In the genomic region with DNA sequence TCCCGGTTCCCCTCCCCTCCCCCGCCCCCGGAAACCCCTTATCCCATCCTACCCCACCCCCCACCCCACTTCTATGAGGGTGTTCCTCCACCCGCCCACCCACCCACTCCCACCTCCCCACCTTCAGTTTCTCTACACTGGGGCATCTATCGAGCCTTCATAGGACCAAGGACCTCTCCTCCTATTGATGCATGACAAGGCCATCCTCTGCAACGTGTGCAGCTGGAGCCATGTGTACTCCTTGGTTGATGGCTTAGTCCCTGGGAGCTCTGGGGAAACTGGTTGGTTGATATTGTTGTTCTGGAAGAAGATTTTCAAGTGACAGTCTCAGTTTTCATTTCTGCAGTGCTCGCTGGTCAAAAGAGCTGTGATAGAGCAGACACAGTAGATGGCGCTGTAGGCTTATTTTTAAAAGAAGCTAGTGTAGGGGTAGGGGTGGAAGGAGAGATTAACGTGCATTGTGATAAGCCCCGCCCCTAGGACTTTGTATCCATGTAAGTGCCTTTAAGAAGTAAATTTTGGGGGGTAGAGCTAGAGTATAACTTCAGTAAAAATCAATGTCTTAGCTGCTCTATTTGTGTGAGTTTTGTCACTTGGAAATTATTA, we compare ENCODE assay signal across 8 mouse cellular contexts.
A peak's percentile ranks its signal among the peaks of the same experiment; 100 is the strongest.
DNase-seq lines count a peak whose midpoint lies in the region; ATAC-seq lines count a peak whose summit lies in the region.

No protein-coding gene starts in this region.

- no peaks in the 10 kb centered on the region for H3K9me3 ChIP-seq in intestine, embryonic 15.5 days
- no peaks in the 10 kb centered on the region for H3K9me3 ChIP-seq in midbrain, embryonic 11.5 days (ENCODE audit: control insufficient read depth, low read length)

- peak; percentile 31 for DNase-seq in 3134 (ENCODE audit: extremely low read depth, insufficient read length, low spot score)
- peak; percentile 68 for DNase-seq in T-cell, adult 2 months (ENCODE audit: low spot score)
- DNase-seq in cerebellum, postnatal 36 days, result peak; percentile 22 to 58
- DNase-seq in gastrocnemius, postnatal 10 days, result peak; percentile 36
- peak; percentile 14 to 15 for DNase-seq in left cerebral cortex, adult 8-10 months (ENCODE audit: low spot score in 2 of 2)
- DNase-seq in midbrain, embryonic 11.5 days (ENCODE audit: low spot score, missing footprints), result peak; percentile 96
- DNase-seq in spleen, postnatal 4 days (ENCODE audit: low spot score in 2 of 2), result peak; percentile 42 to 66

- 24% methylated on average over 10 of the region's 10 CpGs for WGBS in intestine, embryonic 15.5 days
- WGBS in midbrain, embryonic 11.5 days, result 22% methylated on average over 10 of the region's 10 CpGs

- H3K36me3 ChIP-seq in intestine, embryonic 15.5 days, result no peaks in the 10 kb centered on the region
- no peaks in the 10 kb centered on the region for H3K36me3 ChIP-seq in midbrain, embryonic 11.5 days (ENCODE audit: control insufficient read depth, insufficient read depth, low read length)

- H3K27me3 ChIP-seq in intestine, embryonic 15.5 days (replicated peaks), result no peaks in the 10 kb centered on the region
- no peaks in the 10 kb centered on the region for H3K27me3 ChIP-seq in midbrain, embryonic 11.5 days (ENCODE audit: control insufficient read depth, insufficient read depth, low read length)

- H3K4me1 ChIP-seq in intestine, embryonic 15.5 days (replicated peaks), result no peaks in the 10 kb centered on the region; the same call in none of the 2 replicates
- H3K4me1 ChIP-seq in midbrain, embryonic 11.5 days (ENCODE audit: control insufficient read depth, insufficient read depth, low read length), result no peaks in the 10 kb centered on the region

- no peak overlapping the region for H3K9ac ChIP-seq in intestine, embryonic 15.5 days
- H3K9ac ChIP-seq in midbrain, embryonic 11.5 days (ENCODE audit: low read length), result no peak overlapping the region

- ATAC-seq in intestine, embryonic 15.5 days, result peak; percentile 89
- peak; percentile 80 for ATAC-seq in midbrain, embryonic 11.5 days (ENCODE audit: low FRiP score)

- no peak overlapping the region for H3K27ac ChIP-seq in intestine, embryonic 15.5 days
- no peak overlapping the region for H3K27ac ChIP-seq in midbrain, embryonic 11.5 days (ENCODE audit: low read depth, low read length)

- H3K4me3 ChIP-seq in intestine, embryonic 15.5 days (replicated peaks), result no peak overlapping the region
- no peak overlapping the region for H3K4me3 ChIP-seq in midbrain, embryonic 11.5 days (ENCODE audit: low read depth, low read length)

- H3K4me2 ChIP-seq in intestine, embryonic 15.5 days (replicated peaks), result no peak overlapping the region
- H3K4me2 ChIP-seq in midbrain, embryonic 11.5 days, result no peak overlapping the region

Comparison
In these comparisons a context has a peak if more than half of its experiments do, and no peak if none do; other contexts are left out.
1. DNase-seq: peak in every context shown above with its lines; median percentile 96 in midbrain, embryonic 11.5 days; 68 in T-cell, adult 2 months; 54 in spleen, postnatal 4 days; 40 in cerebellum, postnatal 36 days; 36 in gastrocnemius, postnatal 10 days; 31 in 3134; 14 in left cerebral cortex, adult 8-10 months.